Mouse (Mus musculus): ENCODE results near the gene Fam81a.

Gene Fam81a

GRCm38 (mm10) chr9:70142460-70142859 is at the start of gene Fam81a:
Fam81a (minus strand) TSS chr9:70142560.
- DNase-seq (ENCODE audit: low spot score): no peak

- DNase-seq (ENCODE audit: low spot score): no peak
Measured at GRCm38 (mm10) chr9:70182639-70183038, 40.3 kb upstream of the Fam81a start.

- DNase-seq (ENCODE audit: low spot score): no peak
Measured at GRCm38 (mm10) chr9:70181719-70182118, 39.4 kb upstream of the Fam81a start.

GRCm38 (mm10) chr9:70176291-70176690 is 33.9 kb upstream of the Fam81a start:
- no peak for DNase-seq (ENCODE audit: low spot score)

GRCm38 (mm10) chr9:70174896-70175295 is 32.5 kb upstream of the Fam81a start:
- no peak for DNase-seq (ENCODE audit: low spot score)

GRCm38 (mm10) chr9:70174291-70174848 is 32.0 kb upstream of the Fam81a start:
- DNase-seq (ENCODE audit: low spot score): no peak

GRCm38 (mm10) chr9:70168973-70169372 is 26.6 kb upstream of the Fam81a start:
- DNase-seq (ENCODE audit: low spot score): no peak

- no peak for DNase-seq (ENCODE audit: low spot score)
Measured at GRCm38 (mm10) chr9:70160071-70160470, 17.7 kb upstream of the Fam81a start.

- DNase-seq (ENCODE audit: low spot score): no peak
Measured at GRCm38 (mm10) chr9:70147618-70148017, 5.3 kb upstream of the Fam81a start.

- DNase-seq (ENCODE audit: low spot score): no peak
Measured at GRCm38 (mm10) chr9:70145426-70145825, 3.1 kb upstream of the Fam81a start.

- no peak for DNase-seq (ENCODE audit: low spot score)
Measured at GRCm38 (mm10) chr9:70143326-70143725, 966 bp upstream of the Fam81a start.

GRCm38 (mm10) chr9:70141885-70142326 is 454 bp downstream of the Fam81a start:
- no peak for DNase-seq (ENCODE audit: low spot score)

GRCm38 (mm10) chr9:70140871-70141796 is 1.2 kb downstream of the Fam81a start:
- peak; percentile 51 for DNase-seq (ENCODE audit: low spot score)

- no peak for DNase-seq (ENCODE audit: low spot score)
Measured at GRCm38 (mm10) chr9:70140340-70140739, 2.0 kb downstream of the Fam81a start.

GRCm38 (mm10) chr9:70139331-70139885 is 3.0 kb downstream of the Fam81a start:
- DNase-seq (ENCODE audit: low spot score): no peak

GRCm38 (mm10) chr9:70138511-70138910 is 3.8 kb downstream of the Fam81a start:
- no peak for DNase-seq (ENCODE audit: low spot score)

GRCm38 (mm10) chr9:70137991-70138390 is 4.4 kb downstream of the Fam81a start:
- no peak for DNase-seq (ENCODE audit: low spot score)

GRCm38 (mm10) chr9:70135186-70135585 is 7.2 kb downstream of the Fam81a start:
- no peak for DNase-seq (ENCODE audit: low spot score)

GRCm38 (mm10) chr9:70134716-70135115 is 7.6 kb downstream of the Fam81a start:
- DNase-seq (ENCODE audit: low spot score): no peak

- DNase-seq (ENCODE audit: low spot score): no peak
Measured at GRCm38 (mm10) chr9:70134215-70134614, 8.1 kb downstream of the Fam81a start.

- no peak for DNase-seq (ENCODE audit: low spot score)
Measured at GRCm38 (mm10) chr9:70130786-70131185, 11.6 kb downstream of the Fam81a start.

GRCm38 (mm10) chr9:70111869-70112286 is 30.5 kb downstream of the Fam81a start:
- no peak for DNase-seq (ENCODE audit: low spot score)

GRCm38 (mm10) chr9:70110871-70111270 is 31.5 kb downstream of the Fam81a start:
- DNase-seq (ENCODE audit: low spot score): no peak
